Comparison of ENCODE assay signal across 22 mouse cellular contexts in the genomic region with DNA sequence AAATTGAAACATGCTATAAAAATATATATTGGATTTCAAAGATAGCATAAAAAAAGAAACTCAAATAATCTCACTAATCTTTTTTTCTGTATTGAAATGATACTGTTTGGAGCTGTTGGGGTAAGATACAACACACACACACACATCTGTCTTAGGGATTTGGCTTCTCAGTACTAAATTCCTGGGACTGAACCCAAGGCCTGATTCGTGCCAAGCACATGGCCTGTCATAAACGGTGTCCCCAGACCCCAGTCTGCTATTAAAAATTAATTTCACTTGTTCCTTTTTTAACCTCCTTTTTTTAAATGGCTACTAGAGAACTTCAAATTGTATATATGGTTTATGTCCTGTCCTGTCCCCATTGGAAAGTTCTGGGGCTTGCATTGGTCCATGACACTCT. TPM values are rescaled to one million over a fixed set of nuclear protein-coding genes. Genes with fewer than 3 reads are reported as not detected.
A peak's percentile ranks its signal among the peaks of the same experiment; 100 is the strongest.
DNase-seq lines count a peak whose midpoint lies in the region; ATAC-seq and TF ChIP-seq lines count a peak whose summit lies in the region.
"Had no signal": no experiment of that assay in that cellular context is flagged by ENCODE, and none has a peak within 500 bp of the region (broad histone marks: within the 10 kb centered on the region; RNA-seq: fewer than 3 reads in every experiment).

No protein-coding gene starts in this region.

- TF ChIP-seq CTCF in hindbrain, postnatal 0 days (IDR thresholded peaks at IDR 0.05; ENCODE audit: low read depth): no peak
- no peak for TF ChIP-seq CTCF in lung, embryonic 14.5 days (IDR thresholded peaks at IDR 0.05; ENCODE audit: low read depth)
- no peak for TF ChIP-seq CTCF in thymus, adult 2 months (IDR thresholded peaks at IDR 0.05; ENCODE audit: borderline replicate concordance, control insufficient read depth, extremely low read depth, insufficient read depth, low read length, poor library complexity)

- H3K27ac ChIP-seq in hindbrain, embryonic 13.5 days: peak overlapping the region; percentile 55; the same call in 1 of the 2 replicates
- H3K27ac ChIP-seq in hindbrain, postnatal 0 days: no peak overlapping the region
- H3K27ac ChIP-seq in lung, embryonic 14.5 days (ENCODE audit: low read depth): no peak overlapping the region
- no peak overlapping the region for H3K27ac ChIP-seq in thymus, adult 2 months (ENCODE audit: control insufficient read depth, insufficient read depth, low read length)
- H3K27ac ChIP-seq: embryonic facial prominence, embryonic 10.5 days; heart, adult 2 months; limb, embryonic 15.5 days; liver, embryonic 14.5 days; midbrain, embryonic 12.5 days had no signal

- no peak overlapping the region for H3K4me2 ChIP-seq in hindbrain, embryonic 13.5 days
- H3K4me2 ChIP-seq in hindbrain, postnatal 0 days (ENCODE audit: low read depth, low read length): no peak overlapping the region
- H3K4me2 ChIP-seq in lung, embryonic 14.5 days: no peak overlapping the region
- H3K4me2 ChIP-seq: heart, embryonic 15.5 days; limb, embryonic 15.5 days; midbrain, embryonic 12.5 days had no signal

- H3K27me3 ChIP-seq in hindbrain, embryonic 13.5 days: no peaks in the 10 kb centered on the region
- H3K27me3 ChIP-seq in hindbrain, postnatal 0 days (ENCODE audit: insufficient read depth, low read length): no peaks in the 10 kb centered on the region
- no peaks in the 10 kb centered on the region for H3K27me3 ChIP-seq in lung, embryonic 14.5 days (ENCODE audit: insufficient read depth, low read length)
- no peaks in the 10 kb centered on the region for H3K27me3 ChIP-seq in thymus, adult 2 months (ENCODE audit: control insufficient read depth, insufficient read depth, low read length)
- H3K27me3 ChIP-seq: limb, embryonic 15.5 days; midbrain, embryonic 12.5 days had no signal

- H3K36me3 ChIP-seq in hindbrain, embryonic 13.5 days: no peaks in the 10 kb centered on the region
- H3K36me3 ChIP-seq in hindbrain, postnatal 0 days (ENCODE audit: insufficient read depth, low read length): no peaks in the 10 kb centered on the region
- H3K36me3 ChIP-seq in lung, embryonic 14.5 days (ENCODE audit: insufficient read depth): no peaks in the 10 kb centered on the region
- no peaks in the 10 kb centered on the region for H3K36me3 ChIP-seq in thymus, adult 2 months (ENCODE audit: control insufficient read depth, insufficient read depth, low read length)
- H3K36me3 ChIP-seq: embryonic facial prominence, embryonic 10.5 days; heart, embryonic 15.5 days; limb, embryonic 15.5 days; midbrain, embryonic 12.5 days had no signal

- ATAC-seq in hindbrain, embryonic 13.5 days (ENCODE audit: low FRiP score): no peak
- ATAC-seq in hindbrain, postnatal 0 days: no peak
- no peak for ATAC-seq in lung, embryonic 14.5 days (ENCODE audit: insufficient read depth)
- ATAC-seq: forebrain, embryonic 16.5 days had no signal

- no peaks in the 10 kb centered on the region for H3K9me3 ChIP-seq in hindbrain, embryonic 13.5 days
- no peaks in the 10 kb centered on the region for H3K9me3 ChIP-seq in hindbrain, postnatal 0 days (ENCODE audit: low read length)
- H3K9me3 ChIP-seq in lung, embryonic 14.5 days (ENCODE audit: low read depth, low read length): no peaks in the 10 kb centered on the region
- H3K9me3 ChIP-seq: embryonic facial prominence, embryonic 10.5 days; heart, embryonic 15.5 days; limb, embryonic 15.5 days; midbrain, embryonic 12.5 days had no signal

- H3K4me3 ChIP-seq in hindbrain, embryonic 13.5 days: no peak overlapping the region
- no peak overlapping the region for H3K4me3 ChIP-seq in hindbrain, postnatal 0 days (ENCODE audit: low read length)
- no peak overlapping the region for H3K4me3 ChIP-seq in lung, embryonic 14.5 days (ENCODE audit: low read depth, low read length)
- H3K4me3 ChIP-seq in thymus, adult 2 months (ENCODE audit: control insufficient read depth, insufficient read depth, low read length): no peak overlapping the region
- H3K4me3 ChIP-seq: embryonic facial prominence, embryonic 10.5 days; heart, adult 2 months; heart, embryonic 15.5 days; limb, embryonic 15.5 days; midbrain, embryonic 12.5 days had no signal

- H3K4me1 ChIP-seq in hindbrain, embryonic 13.5 days (replicated peaks): peaks cover 47% of the 10 kb centered on the region
- H3K4me1 ChIP-seq in hindbrain, postnatal 0 days (ENCODE audit: insufficient read depth, low read length): peaks cover 12% of the 10 kb centered on the region; the same call in 1 of the 2 replicates
- no peaks in the 10 kb centered on the region; the same call in 1 of the 2 replicates for H3K4me1 ChIP-seq in lung, embryonic 14.5 days (ENCODE audit: insufficient read depth)
- no peaks in the 10 kb centered on the region for H3K4me1 ChIP-seq in thymus, adult 2 months (replicated peaks; ENCODE audit: control insufficient read depth, insufficient read depth, low read length)

- no peak for TF ChIP-seq POLR2A in thymus, adult 2 months (IDR thresholded peaks at IDR 0.05; ENCODE audit: control insufficient read depth, extremely low read depth, insufficient read depth, low read length, poor library complexity)

- peak; percentile 50 for DNase-seq in gastrocnemius, adult 18-20 months (ENCODE audit: low spot score)
- no peak for DNase-seq in gastrocnemius, postnatal 25 days
- DNase-seq in hindbrain, postnatal 0 days (ENCODE audit: low spot score): no peak
- peak; percentile 48 for DNase-seq in lung, embryonic 14.5 days
- DNase-seq in lung, adult 18-20 months: no peak
- no peak for DNase-seq in thymus, adult 2 months
- DNase-seq: adrenal gland, postnatal 14 days; cerebellum, adult 2 months; kidney, adult 11 months; kidney, postnatal 25 days; thymus, adult 18-20 months; thymus, postnatal 4 days had no signal

- 72% methylated on average over 2 of the region's 2 CpGs for WGBS in hindbrain, embryonic 13.5 days
- 43% methylated on average over 2 of the region's 2 CpGs for WGBS in hindbrain, postnatal 0 days
- 51% methylated on average over 2 of the region's 2 CpGs for WGBS in lung, embryonic 14.5 days
- 80% methylated on average over 2 of the region's 2 CpGs for WGBS in thymus, adult 2 months

- H3K9ac ChIP-seq in hindbrain, embryonic 13.5 days: no peak overlapping the region
- no peak overlapping the region for H3K9ac ChIP-seq in hindbrain, postnatal 0 days (replicated peaks; ENCODE audit: low read length)
- H3K9ac ChIP-seq in lung, embryonic 14.5 days: no peak overlapping the region
- H3K9ac ChIP-seq: heart, embryonic 15.5 days; limb, embryonic 15.5 days; liver, embryonic 14.5 days; midbrain, embryonic 12.5 days had no signal

RNA-seq across cellular contexts. Expression of a gene that starts 12.0 kb away (rescaled TPM):
- total RNA-seq in gastrocnemius, adult 18-20 months (2021): 1 to 10 TPM; 3.0 TPM
- total RNA-seq in gastrocnemius, postnatal 25 days (2021): 1 to 10 TPM; 3.9 to 6.0 TPM
- 29.1 and 30.7 TPM in 2 replicates for polyA plus RNA-seq in hindbrain, embryonic 13.5 days (2015; fragmentation: Nextera tagmentation; extraction: Ambion mirVana)
- total RNA-seq in hindbrain, postnatal 0 days (2014; rRNA removed): 67.9 and 72.1 TPM in 2 replicates
- polyA plus RNA-seq in hindbrain, postnatal 0 days (2015; fragmentation: Nextera tagmentation; extraction: Ambion mirVana): 26.5 and 28.2 TPM in 2 replicates
- 4.8 and 6.7 TPM in 2 replicates for polyA plus RNA-seq in lung, embryonic 14.5 days (2014; fragmentation: Nextera tagmentation; extraction: Ambion mirVana)
- polyA plus RNA-seq in thymus, adult 2 months (2012; rRNA removed): 0.98 and 1.1 TPM in 2 replicates
- total RNA-seq: megakaryocyte, adult 5-6 weeks; neutrophil, adult 5-6 weeks had no signal

Comparison
In these comparisons a context has a peak if more than half of its experiments do, and no peak if none do; other contexts are left out.
1. DNase-seq: peak in gastrocnemius, adult 18-20 months (single experiment) and lung, embryonic 14.5 days (single experiment); none in gastrocnemius, postnatal 25 days (single experiment), hindbrain, postnatal 0 days (single experiment), lung, adult 18-20 months (0 of 2) and thymus, adult 2 months (single experiment).